Mouse (Mus musculus): ENCODE results near the gene Wrap73.

DNA sequence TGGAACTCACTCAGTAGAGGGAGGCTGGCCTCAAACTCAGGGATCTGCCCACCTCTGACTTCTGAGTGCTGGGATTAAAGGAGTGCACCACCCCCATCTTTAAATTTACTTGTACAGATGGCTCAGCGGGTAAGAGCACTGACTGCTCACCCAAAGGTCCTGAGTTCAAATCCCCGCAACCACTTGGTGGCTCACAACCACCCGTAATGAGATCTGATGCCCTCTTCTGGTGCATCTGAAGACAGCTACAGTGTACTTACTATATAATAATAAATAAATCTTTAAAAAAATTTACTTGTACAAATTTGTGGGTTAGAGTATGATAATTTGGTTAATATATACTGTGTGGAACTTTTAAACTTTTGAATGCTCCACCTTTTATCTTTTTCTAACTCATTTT, 2.5 kb downstream of the Wrap73 start:
- TF ChIP-seq POLR2A (IDR thresholded peaks at IDR 0.05; ENCODE audit: low read depth, low read length) (no peak), CTCF (IDR thresholded peaks at IDR 0.05; ENCODE audit: extremely low read depth, insufficient read length, insufficient replicate concordance, low read depth, low read length) (no peak)
